Mouse (Mus musculus) WW6 (cell line): ENCODE measurements around the gene Vpreb1.

ENCODE experiments used
- DNase-seq: peaks from one replicate; pipeline ENCODE4 v3.0.0-alpha.2; 2013; ENCODE audit warnings: low read depth, low spot score

Vpreb1 gene

GRCm38 (mm10) chr16:16870617-16871331, at the start of gene Vpreb1, which contains the start of gene Top3b:
Gene Vpreb1, minus strand, starts transcription at chr16:16870843.
Gene Top3b, plus strand, starts transcription at chr16:16870736.
- DNase-seq = peak; percentile 94

GRCm38 (mm10) chr16:16918441-16919117, 47.9 kb upstream of the Vpreb1 start:
- DNase-seq = no peak

- DNase-seq = no peak
Measured at GRCm38 (mm10) chr16:16913440-16913839, 42.8 kb upstream of the Vpreb1 start.

- peak; percentile 77 for DNase-seq
Measured at GRCm38 (mm10) chr16:16911641-16912597, 41.3 kb upstream of the Vpreb1 start.

GRCm38 (mm10) chr16:16907799-16908198, 37.2 kb upstream of the Vpreb1 start:
- DNase-seq = no peak

GRCm38 (mm10) chr16:16903188-16903587, 32.5 kb upstream of the Vpreb1 start:
- DNase-seq = no peak

GRCm38 (mm10) chr16:16902329-16902728, 31.7 kb upstream of the Vpreb1 start:
- no peak for DNase-seq

- DNase-seq = no peak
Measured at GRCm38 (mm10) chr16:16897056-16897584, 26.5 kb upstream of the Vpreb1 start.

- peak; percentile 89 for DNase-seq
Measured at GRCm38 (mm10) chr16:16896382-16897055, 25.9 kb upstream of the Vpreb1 start, which contains the start of gene Ppm1f. Gene Ppm1f, plus strand, starts transcription at chr16:16896469.

GRCm38 (mm10) chr16:16896015-16896381, 25.4 kb upstream of the Vpreb1 start:
- no peak for DNase-seq

GRCm38 (mm10) chr16:16892366-16892765, 21.7 kb upstream of the Vpreb1 start:
- no peak for DNase-seq

GRCm38 (mm10) chr16:16888341-16888740, 17.7 kb upstream of the Vpreb1 start:
- no peak for DNase-seq

- DNase-seq = no peak
Measured at GRCm38 (mm10) chr16:16879025-16879424, 8.4 kb upstream of the Vpreb1 start.

GRCm38 (mm10) chr16:16870241-16870616, 414 bp downstream of the Vpreb1 start:
- DNase-seq = no peak

- peak; percentile 80 for DNase-seq
Measured at GRCm38 (mm10) chr16:16865696-16866561, 4.7 kb downstream of the Vpreb1 start.

- DNase-seq = no peak
Measured at GRCm38 (mm10) chr16:16865217-16865616, 5.4 kb downstream of the Vpreb1 start.

GRCm38 (mm10) chr16:16863978-16864377, 6.7 kb downstream of the Vpreb1 start, which contains the start of gene Igll1:
Gene Igll1, minus strand, starts transcription at chr16:16863985.
- DNase-seq = no peak

- DNase-seq = no peak
Measured at GRCm38 (mm10) chr16:16862288-16862687, 8.4 kb downstream of the Vpreb1 start.

GRCm38 (mm10) chr16:16856731-16857476, 13.7 kb downstream of the Vpreb1 start:
- no peak for DNase-seq
